Mouse (Mus musculus): ENCODE measurements around the gene Ttc8. TPM values are rescaled to one million over a fixed set of nuclear protein-coding genes. Genes with fewer than 3 reads are reported as not detected.
"Not testable (repeated sequence)": the region's sequence is repeated elsewhere in the genome, so short reads cannot be mapped to it uniquely, and the experiment has no call there.

The Ttc8 gene
- polyA plus RNA-seq, 1 experiment = 17.6 TPM

- Histone ChIP-seq H3K36me3 (ENCODE audit: control insufficient read depth, insufficient read depth, low read length) (no peaks in the 10 kb centered on the region), H3K27ac (ENCODE audit: control insufficient read depth, insufficient read depth, low read depth, low read length) (no peak overlapping the region), H3K4me3 (ENCODE audit: control insufficient read depth, low read depth, low read length) (no peak overlapping the region), H3K27me3 (ENCODE audit: control insufficient read depth, insufficient read depth, low read length) (no peaks in the 10 kb centered on the region), H3K4me1 (ENCODE audit: control insufficient read depth, insufficient read depth, low read length) (no peaks in the 10 kb centered on the region)
- TF ChIP-seq POLR2A (IDR thresholded peaks at IDR 0.05; ENCODE audit: control insufficient read depth, low read depth, low read length) = no peak
- no peak for TF ChIP-seq CTCF (IDR thresholded peaks at IDR 0.05; ENCODE audit: control insufficient read depth, insufficient read depth, insufficient replicate concordance, low read depth, low read length)
Observed at GRCm38 (mm10) chr12:98932856-98933255, 12.5 kb downstream of the Ttc8 start.

DNA sequence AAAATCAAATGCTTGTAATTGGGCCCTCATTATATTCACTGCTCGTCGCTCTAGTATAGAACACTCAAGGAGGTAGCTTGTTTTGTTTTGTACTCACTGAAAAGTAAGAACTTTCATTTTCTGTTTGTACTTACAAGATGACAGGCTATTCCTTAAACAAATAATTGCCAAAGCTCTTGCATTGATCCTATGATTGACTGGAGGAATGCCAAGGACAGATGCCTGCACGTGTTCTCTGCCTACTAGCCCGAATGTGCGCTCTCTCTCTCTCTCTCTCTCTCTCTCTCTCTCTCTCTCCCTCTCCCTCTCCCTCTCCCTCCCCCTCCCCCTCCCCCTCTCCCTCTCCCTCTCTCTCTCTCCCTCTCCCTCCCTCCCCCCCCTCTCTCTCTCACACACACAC lies 30.9 kb downstream of the Ttc8 start:
- not testable (repeated sequence) for H3K27me3 ChIP-seq (ENCODE audit: control insufficient read depth, insufficient read depth, low read length); H3K4me1 ChIP-seq (ENCODE audit: control insufficient read depth, insufficient read depth, low read length); H3K36me3 ChIP-seq (ENCODE audit: control insufficient read depth, insufficient read depth, low read length); H3K27ac ChIP-seq (ENCODE audit: control insufficient read depth, insufficient read depth, low read depth, low read length); H3K4me3 ChIP-seq (ENCODE audit: control insufficient read depth, low read depth, low read length)

- Histone ChIP-seq H3K27ac (ENCODE audit: control insufficient read depth, insufficient read depth, low read depth, low read length) (no peak overlapping the region), H3K4me1 (ENCODE audit: control insufficient read depth, insufficient read depth, low read length) (no peaks in the 10 kb centered on the region), H3K36me3 (ENCODE audit: control insufficient read depth, insufficient read depth, low read length) (no peaks in the 10 kb centered on the region), H3K27me3 (ENCODE audit: control insufficient read depth, insufficient read depth, low read length) (no peaks in the 10 kb centered on the region), H3K4me3 (ENCODE audit: control insufficient read depth, low read depth, low read length) (no peak overlapping the region)
- TF ChIP-seq POLR2A (IDR thresholded peaks at IDR 0.05; ENCODE audit: control insufficient read depth, low read depth, low read length) (no peak), CTCF (IDR thresholded peaks at IDR 0.05; ENCODE audit: control insufficient read depth, insufficient read depth, insufficient replicate concordance, low read depth, low read length) (no peak)
Observed at GRCm38 (mm10) chr12:98956951-98957350, 36.6 kb downstream of the Ttc8 start.

DNA sequence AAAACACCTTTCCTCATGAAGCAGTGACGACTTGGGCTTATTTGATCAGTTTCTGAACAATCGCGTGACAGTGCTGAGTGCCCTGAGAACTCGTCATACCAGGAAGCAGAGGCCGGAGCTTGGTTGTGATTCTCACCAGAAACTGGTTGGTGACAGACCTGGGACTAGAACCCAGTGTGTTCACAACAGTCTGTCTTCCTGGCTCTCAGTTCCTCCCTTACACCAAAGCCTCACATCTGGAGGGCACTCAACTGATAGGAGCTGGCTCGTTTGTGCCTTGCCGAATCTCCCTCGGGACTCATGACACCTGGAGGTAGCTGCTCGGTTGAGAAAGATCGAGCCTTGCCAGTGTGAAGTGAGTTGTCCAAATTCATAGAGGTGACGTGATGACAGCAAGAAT lies 37.1 kb downstream of the Ttc8 start:
- TF ChIP-seq POLR2A (IDR thresholded peaks at IDR 0.05; ENCODE audit: control insufficient read depth, low read depth, low read length) (no peak), CTCF (IDR thresholded peaks at IDR 0.05; ENCODE audit: control insufficient read depth, insufficient read depth, insufficient replicate concordance, low read depth, low read length) (no peak)
- no peaks in the 10 kb centered on the region for H3K27me3 ChIP-seq (ENCODE audit: control insufficient read depth, insufficient read depth, low read length)
- H3K27ac ChIP-seq (ENCODE audit: control insufficient read depth, insufficient read depth, low read depth, low read length) = no peak overlapping the region
- no peak overlapping the region for H3K4me3 ChIP-seq (ENCODE audit: control insufficient read depth, low read depth, low read length)
- H3K36me3 ChIP-seq (ENCODE audit: control insufficient read depth, insufficient read depth, low read length) = no peaks in the 10 kb centered on the region
- no peaks in the 10 kb centered on the region for H3K4me1 ChIP-seq (ENCODE audit: control insufficient read depth, insufficient read depth, low read length)

- no peak overlapping the region for H3K27ac ChIP-seq (ENCODE audit: control insufficient read depth, insufficient read depth, low read depth, low read length)
- no peak for TF ChIP-seq CTCF (IDR thresholded peaks at IDR 0.05; ENCODE audit: control insufficient read depth, insufficient read depth, insufficient replicate concordance, low read depth, low read length)
- H3K36me3 ChIP-seq (ENCODE audit: control insufficient read depth, insufficient read depth, low read length) = no peaks in the 10 kb centered on the region
- no peaks in the 10 kb centered on the region for H3K4me1 ChIP-seq (ENCODE audit: control insufficient read depth, insufficient read depth, low read length)
- H3K4me3 ChIP-seq (ENCODE audit: control insufficient read depth, low read depth, low read length) = no peak overlapping the region
- no peaks in the 10 kb centered on the region for H3K27me3 ChIP-seq (ENCODE audit: control insufficient read depth, insufficient read depth, low read length)
Observed at GRCm38 (mm10) chr12:98961008-98961407, 40.6 kb downstream of the Ttc8 start.

- Histone ChIP-seq H3K27ac (ENCODE audit: control insufficient read depth, insufficient read depth, low read depth, low read length) (no peak overlapping the region), H3K4me1 (ENCODE audit: control insufficient read depth, insufficient read depth, low read length) (no peaks in the 10 kb centered on the region), H3K27me3 (ENCODE audit: control insufficient read depth, insufficient read depth, low read length) (no peaks in the 10 kb centered on the region), H3K36me3 (ENCODE audit: control insufficient read depth, insufficient read depth, low read length) (no peaks in the 10 kb centered on the region), H3K4me3 (ENCODE audit: control insufficient read depth, low read depth, low read length) (no peak overlapping the region)
- TF ChIP-seq POLR2A (IDR thresholded peaks at IDR 0.05; ENCODE audit: control insufficient read depth, low read depth, low read length) (no peak), CTCF (IDR thresholded peaks at IDR 0.05; ENCODE audit: control insufficient read depth, insufficient read depth, insufficient replicate concordance, low read depth, low read length) (no peak)
Observed at GRCm38 (mm10) chr12:98961415-98961814, 41.0 kb downstream of the Ttc8 start.

DNA sequence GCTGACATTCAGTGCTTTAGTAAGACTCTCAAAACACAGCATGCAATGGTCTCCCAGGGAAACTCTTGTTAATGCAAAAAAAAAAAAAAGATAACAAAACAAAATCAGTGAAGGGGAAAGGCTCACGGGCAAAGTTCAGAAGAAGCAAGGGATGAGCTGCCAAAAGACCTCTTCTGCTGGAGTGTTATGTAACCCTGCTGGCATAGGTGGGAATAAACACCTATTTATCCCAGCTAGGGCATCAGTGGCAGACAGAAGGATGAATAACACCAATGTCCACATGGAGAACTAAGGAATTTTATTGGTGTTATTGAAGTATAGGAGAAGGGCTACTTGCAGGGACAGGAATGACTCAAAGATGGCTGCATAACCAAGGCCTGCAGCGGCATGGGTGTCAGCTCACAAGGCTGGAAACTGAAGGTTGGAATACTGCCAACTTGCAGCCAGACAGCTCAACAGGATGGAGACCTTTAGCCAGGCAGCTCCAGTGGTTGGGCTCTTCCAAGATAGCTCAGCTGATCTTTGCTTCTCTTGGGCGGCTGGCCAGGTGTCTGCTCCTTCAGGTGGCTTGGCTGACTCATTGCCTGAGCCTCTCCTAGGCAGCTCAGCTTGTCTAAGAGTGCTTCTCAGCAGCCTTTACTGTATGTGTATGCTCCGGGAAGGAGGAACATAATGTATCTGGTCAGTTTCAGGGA lies 45.2 kb downstream of the Ttc8 start:
- Histone ChIP-seq H3K4me3 (ENCODE audit: control insufficient read depth, low read depth, low read length) (no peak overlapping the region), H3K27me3 (ENCODE audit: control insufficient read depth, insufficient read depth, low read length) (no peaks in the 10 kb centered on the region), H3K27ac (ENCODE audit: control insufficient read depth, insufficient read depth, low read depth, low read length) (no peak overlapping the region), H3K4me1 (ENCODE audit: control insufficient read depth, insufficient read depth, low read length) (no peaks in the 10 kb centered on the region), H3K36me3 (ENCODE audit: control insufficient read depth, insufficient read depth, low read length) (no peaks in the 10 kb centered on the region)
- TF ChIP-seq POLR2A (IDR thresholded peaks at IDR 0.05; ENCODE audit: control insufficient read depth, low read depth, low read length) (no peak), CTCF (IDR thresholded peaks at IDR 0.05; ENCODE audit: control insufficient read depth, insufficient read depth, insufficient replicate concordance, low read depth, low read length) (no peak)

- H3K4me1 ChIP-seq (ENCODE audit: control insufficient read depth, insufficient read depth, low read length) = no peaks in the 10 kb centered on the region
- H3K4me3 ChIP-seq (ENCODE audit: control insufficient read depth, low read depth, low read length) = no peak overlapping the region
- H3K36me3 ChIP-seq (ENCODE audit: control insufficient read depth, insufficient read depth, low read length) = no peaks in the 10 kb centered on the region
- H3K27me3 ChIP-seq (ENCODE audit: control insufficient read depth, insufficient read depth, low read length) = no peaks in the 10 kb centered on the region
- TF ChIP-seq POLR2A (IDR thresholded peaks at IDR 0.05; ENCODE audit: control insufficient read depth, low read depth, low read length) = no peak
- TF ChIP-seq CTCF (IDR thresholded peaks at IDR 0.05; ENCODE audit: control insufficient read depth, insufficient read depth, insufficient replicate concordance, low read depth, low read length) = no peak
- no peak overlapping the region for H3K27ac ChIP-seq (ENCODE audit: control insufficient read depth, insufficient read depth, low read depth, low read length)
Observed at GRCm38 (mm10) chr12:98972291-98972690, 51.9 kb downstream of the Ttc8 start.

Data from testis, adult 2 months (tissue).